Mouse (Mus musculus): ENCODE results near the gene Sccpdh.
A peak's percentile ranks its signal among the peaks of the same experiment; 100 is the strongest.
"Not testable (repeated sequence)": the region's sequence is repeated elsewhere in the genome, so short reads cannot be mapped to it uniquely, and the experiment has no call there.

The Sccpdh gene

DNA sequence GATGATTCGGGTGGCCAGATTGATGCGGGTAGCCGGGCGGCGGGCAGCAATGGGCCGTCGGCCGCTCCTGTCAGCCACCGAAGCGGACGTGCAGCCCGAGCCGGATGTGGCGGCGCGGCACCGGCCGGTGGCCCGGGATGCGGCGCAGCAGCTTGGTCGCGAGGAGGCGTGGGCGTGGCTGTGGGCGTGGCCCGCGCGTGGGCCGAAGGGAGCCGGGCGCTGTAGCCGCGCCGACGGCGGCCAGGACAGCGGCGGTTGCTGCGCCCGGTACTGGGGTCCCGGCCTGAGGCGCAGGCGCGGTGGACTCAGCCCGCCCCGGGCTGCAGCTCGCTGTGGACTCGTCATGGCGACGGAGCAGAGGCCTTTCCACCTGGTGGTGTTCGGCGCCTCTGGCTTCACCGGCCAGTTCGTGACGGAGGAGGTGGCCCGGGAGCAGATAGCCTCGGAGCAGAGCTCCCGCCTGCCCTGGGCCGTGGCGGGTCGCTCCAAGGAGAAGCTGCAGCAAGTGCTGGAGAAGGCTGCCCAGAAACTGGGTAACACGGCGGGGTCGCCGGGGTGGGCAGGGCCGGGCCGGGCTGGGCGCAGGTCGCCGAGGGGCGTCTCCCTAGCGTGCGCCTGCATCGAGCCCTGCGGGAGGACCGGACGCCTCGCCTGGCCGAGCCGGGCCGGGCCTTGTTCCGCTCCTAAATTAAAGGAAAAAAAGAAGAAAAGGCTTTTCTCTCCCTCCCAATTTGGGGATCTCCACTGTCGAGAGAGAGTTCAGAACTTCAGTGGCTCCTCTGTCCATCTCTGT, at the start of gene Sccpdh:
TSS of gene Sccpdh (plus strand) at position 198 of the 793 bp plus-strand sequence.
- peak; percentile 86 for DNase-seq

GRCm38 (mm10) chr1:179622665-179623064, 45.3 kb upstream of the Sccpdh start:
- DNase-seq, result no peak

DNA sequence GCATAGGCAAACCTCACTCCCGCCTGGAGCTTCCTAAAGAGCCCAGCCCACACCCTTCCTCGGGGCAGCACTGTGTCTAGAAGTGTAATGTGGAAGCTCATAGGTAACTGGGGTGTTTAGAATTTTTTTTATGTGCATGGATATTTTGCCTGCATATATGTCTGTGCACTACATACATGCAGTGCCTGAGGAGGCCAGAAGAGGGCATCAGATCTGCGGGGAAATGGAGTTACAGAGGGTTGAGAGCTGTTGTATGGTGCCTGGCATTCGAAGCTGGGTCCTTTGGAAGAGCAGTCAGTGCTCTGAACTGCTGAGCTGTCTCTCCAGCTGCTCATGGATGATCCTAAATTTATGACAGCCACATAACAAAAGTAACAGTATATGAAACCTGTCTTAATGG, 44.4 kb upstream of the Sccpdh start:
- no peak for DNase-seq

GRCm38 (mm10) chr1:179624354-179624753, 43.7 kb upstream of the Sccpdh start:
- DNase-seq, result no peak

DNA sequence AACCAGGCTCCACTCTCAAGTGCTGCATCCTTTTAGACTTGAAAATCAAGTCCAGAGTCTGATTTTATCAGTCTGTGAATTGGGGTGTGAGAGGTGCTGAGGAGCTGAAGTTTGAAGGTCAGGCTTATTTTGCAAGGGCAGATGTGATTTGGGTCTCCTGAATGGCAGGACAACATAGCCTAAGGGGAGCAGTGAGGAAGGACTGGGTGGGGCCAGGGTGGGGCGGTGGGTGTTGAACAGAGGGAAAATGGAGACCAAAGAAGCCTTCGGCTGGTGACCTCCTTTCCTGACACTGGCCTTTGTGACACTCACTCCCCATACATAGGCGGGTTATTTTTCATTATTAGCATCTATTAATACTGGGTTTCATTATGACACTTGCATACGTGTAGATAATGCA, 40.2 kb upstream of the Sccpdh start:
- DNase-seq, result no peak

DNA sequence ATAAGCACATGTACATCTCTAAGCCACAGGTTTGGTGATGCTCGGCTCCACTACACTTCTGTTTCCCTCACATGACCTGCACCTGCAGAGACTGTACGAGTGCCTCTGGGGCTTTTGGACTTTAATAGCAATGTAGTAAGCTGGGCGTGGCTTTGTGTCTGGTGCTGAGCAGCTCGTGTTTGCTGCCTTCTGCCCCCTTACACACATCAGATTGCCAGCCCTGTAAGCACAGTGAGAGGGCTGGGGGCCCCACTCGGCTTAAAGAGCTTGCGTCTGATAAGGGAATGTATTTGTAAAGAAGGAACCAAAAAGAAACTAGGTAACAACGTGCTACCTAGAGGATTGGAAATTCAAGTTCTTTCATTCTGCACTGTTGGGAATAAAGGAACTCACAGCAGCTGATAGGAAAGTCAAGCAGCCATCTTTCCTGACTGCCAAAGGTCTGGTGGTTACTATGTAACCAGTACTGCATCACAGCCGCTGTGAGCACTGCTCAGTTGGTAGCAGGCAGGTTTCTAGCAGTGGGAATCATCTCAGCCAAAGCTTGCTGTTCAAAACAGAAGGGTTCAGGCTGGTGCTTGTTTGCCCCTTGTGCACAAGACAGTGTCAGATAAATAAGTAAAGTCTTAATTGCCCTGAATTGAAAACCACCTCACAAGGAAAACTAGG, 39.4 kb upstream of the Sccpdh start:
- no peak for DNase-seq

DNA sequence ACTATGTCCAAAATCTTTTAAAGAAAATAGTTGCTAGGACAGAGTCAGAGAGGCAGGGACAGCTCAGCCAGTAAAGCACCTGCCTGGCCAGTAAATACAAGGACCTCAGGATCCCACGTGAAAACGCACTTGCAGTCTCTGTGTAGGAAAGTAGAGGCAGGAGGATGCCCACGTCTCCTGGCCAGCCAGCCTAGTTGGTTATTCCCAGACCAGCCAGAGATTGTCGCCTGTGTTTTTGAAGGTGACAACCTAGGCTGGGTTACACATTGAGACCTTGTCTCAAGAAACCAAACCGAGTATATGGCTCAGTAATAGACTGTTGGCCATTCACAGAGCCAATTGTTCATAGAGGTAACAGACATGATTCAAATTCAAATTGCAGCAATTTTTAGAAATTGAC, 38.7 kb upstream of the Sccpdh start:
- no peak for DNase-seq

GRCm38 (mm10) chr1:179632746-179633413, 35.1 kb upstream of the Sccpdh start:
- no peak for DNase-seq

- no peak for DNase-seq
Observed at GRCm38 (mm10) chr1:179633414-179633752, 34.6 kb upstream of the Sccpdh start.

- no peak for DNase-seq
Observed at GRCm38 (mm10) chr1:179634159-179634558, 33.9 kb upstream of the Sccpdh start.

GRCm38 (mm10) chr1:179642726-179643125, 25.3 kb upstream of the Sccpdh start:
- no peak for DNase-seq

DNA sequence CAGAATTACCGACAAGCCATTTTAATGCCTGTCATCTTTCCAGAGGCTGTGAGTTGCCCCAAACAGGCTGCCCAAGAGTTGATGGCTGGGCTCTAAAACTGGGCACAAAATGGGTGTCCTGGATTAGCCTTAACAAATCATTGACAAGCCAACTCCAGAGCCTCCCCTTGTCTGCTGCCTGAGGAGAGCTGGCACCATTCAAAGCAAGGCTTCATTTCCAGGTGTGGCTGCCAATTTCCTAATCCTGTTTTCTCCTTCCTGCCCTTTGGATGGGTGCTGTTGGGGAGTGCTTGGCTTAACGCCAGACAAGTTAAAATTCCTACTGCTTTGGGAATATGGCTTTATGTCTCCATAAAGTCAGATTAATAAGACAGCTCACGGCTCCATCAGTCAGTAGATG, 23.9 kb upstream of the Sccpdh start:
- DNase-seq, result no peak

DNA sequence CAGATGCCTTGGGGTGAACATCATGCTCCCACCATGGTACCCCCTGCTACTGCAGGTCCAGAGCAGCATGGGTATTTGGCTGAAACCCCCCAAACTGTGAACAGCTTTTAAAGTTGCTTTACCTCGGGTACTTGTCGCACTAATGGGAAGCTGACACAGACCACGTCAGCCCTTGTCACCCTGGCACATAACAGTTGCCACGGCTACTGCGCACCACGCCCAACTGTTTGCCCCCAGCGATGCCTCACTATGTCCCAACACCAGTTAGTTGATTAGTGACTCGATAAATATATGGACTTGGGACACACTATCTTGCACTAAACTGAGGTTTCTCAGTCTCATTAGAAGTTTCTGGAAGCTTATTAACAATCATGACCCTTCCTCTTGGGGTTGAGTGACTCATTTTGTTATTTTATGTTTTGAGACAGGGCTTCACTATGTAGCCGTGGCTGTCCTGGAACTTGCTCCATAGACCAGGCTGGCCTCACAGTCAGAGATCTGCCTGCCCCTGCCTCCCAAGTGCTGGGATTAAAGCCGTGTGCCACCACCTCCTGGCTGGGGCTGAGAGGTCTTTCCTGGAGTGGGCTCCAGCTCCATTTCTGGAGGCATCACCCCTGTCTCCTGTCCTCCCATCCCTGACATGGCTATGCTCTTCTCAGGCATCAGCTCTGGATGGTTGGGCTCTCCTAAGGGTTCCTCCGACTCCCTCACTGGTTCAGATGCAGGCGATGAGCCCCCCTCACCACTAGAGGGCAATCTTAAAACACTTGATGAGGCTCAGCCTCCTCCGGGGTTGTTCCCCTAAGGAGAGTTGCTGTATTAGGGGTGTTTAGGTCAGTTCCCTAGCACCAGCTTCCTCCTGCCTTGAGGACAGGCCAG, 22.7 kb upstream of the Sccpdh start:
- peak; percentile 84 for DNase-seq

GRCm38 (mm10) chr1:179645980-179646268, 22.1 kb upstream of the Sccpdh start:
- no peak for DNase-seq

- not testable (repeated sequence) for DNase-seq
Observed at GRCm38 (mm10) chr1:179648678-179649077, 19.3 kb upstream of the Sccpdh start.

GRCm38 (mm10) chr1:179649324-179649723, 18.7 kb upstream of the Sccpdh start:
- no peak for DNase-seq

- no peak for DNase-seq
Observed at GRCm38 (mm10) chr1:179650284-179650683, 17.7 kb upstream of the Sccpdh start.

- DNase-seq, result no peak
Observed at GRCm38 (mm10) chr1:179651224-179651623, 16.8 kb upstream of the Sccpdh start.

DNA sequence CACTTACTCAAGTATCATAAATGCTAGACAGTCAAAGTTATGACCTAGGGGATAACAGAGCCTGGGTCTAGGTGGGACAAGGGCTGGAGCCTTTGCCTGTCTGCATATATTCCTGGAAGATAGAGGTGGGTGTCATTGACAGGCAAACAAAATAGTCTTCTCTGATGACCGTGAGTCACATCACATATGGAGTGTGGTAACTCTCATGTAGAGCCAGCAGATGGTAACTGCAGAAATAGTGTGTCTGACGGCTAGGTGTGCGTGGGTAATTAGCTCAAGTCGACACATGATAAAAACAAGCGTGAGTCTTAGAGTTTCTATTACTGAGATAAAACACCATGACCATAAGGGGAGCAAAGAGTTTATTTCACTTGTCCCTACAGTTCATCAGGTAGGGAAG, 4.9 kb upstream of the Sccpdh start:
- no peak for DNase-seq

- no peak for DNase-seq
Observed at GRCm38 (mm10) chr1:179664309-179664930, 3.6 kb upstream of the Sccpdh start.

DNA sequence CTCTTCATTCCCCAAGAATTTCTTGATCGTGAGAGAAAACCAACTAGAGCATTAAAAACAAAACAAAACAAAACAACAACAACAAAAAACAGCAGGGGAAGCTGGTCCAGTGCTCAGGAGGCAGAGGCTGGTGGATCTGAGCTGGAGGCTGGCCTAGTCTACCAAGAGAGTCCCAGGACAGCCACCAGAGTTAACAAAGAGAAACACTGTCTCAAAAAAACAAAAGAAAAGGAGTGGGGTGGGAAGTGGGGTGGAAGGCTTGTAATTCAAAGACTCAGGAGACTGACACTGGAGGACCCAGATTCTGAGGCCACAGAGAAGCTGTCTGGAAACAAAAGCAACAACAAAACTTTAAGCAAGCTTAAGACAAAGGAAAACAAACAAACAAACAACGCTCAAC, 1.0 kb upstream of the Sccpdh start:
- DNase-seq, result no peak

DNA sequence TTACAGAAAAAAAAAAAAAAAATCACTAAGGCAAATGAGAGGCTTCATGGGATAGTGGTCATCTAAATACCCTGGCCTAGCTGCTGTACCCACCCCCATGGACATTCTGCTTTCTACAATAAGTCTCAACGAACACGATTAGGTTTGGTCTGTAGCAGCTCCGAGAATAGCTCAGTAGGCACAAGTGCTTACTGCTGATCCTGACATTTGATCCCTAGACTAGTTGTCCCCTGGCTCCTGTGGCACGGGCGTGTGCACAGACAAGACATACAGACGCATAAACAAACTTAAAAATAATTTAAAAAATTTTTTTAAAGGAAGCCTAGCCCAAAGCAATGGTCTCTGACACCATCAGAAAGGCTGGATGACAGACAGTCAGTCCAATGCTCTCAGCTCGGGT, 560 bp upstream of the Sccpdh start:
- DNase-seq, result no peak
